Mouse (Mus musculus) bone marrow, adult 2 months (tissue): ENCODE measurements around the gene Mrpl58. TPM values are rescaled to one million over a fixed set of nuclear protein-coding genes. Genes with fewer than 3 reads are reported as not detected.

Experiments used
- H3K27ac ChIP-seq: fragments of 200-500 bp; 2 replicates; pipeline ENCODE4 v1.5.1; 2012; ENCODE audit warnings: low read depth, mild to moderate bottlenecking, control low read depth, inconsistent platforms, low read length; ENCODE audit not compliant: control insufficient read depth, poor library complexity, insufficient read depth
- H3K4me1 ChIP-seq: fragments of 200-500 bp; 2 replicates; pipeline ENCODE4 v1.6.1; 2011; ENCODE audit warnings: low read length; ENCODE audit not compliant: control insufficient read depth, insufficient read depth
- H3K4me3 ChIP-seq: fragments of 200-500 bp; replicated peaks from 2 replicates; pipeline ENCODE3; 2011; ENCODE audit warnings: mild to moderate bottlenecking, low read depth, low read length, control low read depth; ENCODE audit not compliant: control insufficient read depth
- CTCF ChIP-seq: fragments of 200-500 bp; IDR thresholded peaks from 2 replicates; pipeline ENCODE4 v1.5.1; 2011; ENCODE audit warnings: low read length, control low read depth; ENCODE audit not compliant: control insufficient read depth, insufficient read depth
- POLR2A ChIP-seq: fragments of 200-500 bp; IDR thresholded peaks from 2 replicates; pipeline ENCODE4 v1.6.1; 2011; ENCODE audit warnings: low read depth, mild to moderate bottlenecking, control low read depth, low read length, borderline replicate concordance; ENCODE audit not compliant: control insufficient read depth
- WGBS: fragments of 180-500 bp; shearing (Covaris S2); methylation state at CpG from one replicate; pipeline ENCODE4 v1.1.7; 2018; 5-methylcytosine and 5-hydroxymethylcytosine counted together
- polyA plus RNA-seq: library from polyadenylated mRNA; stranded (reverse); fragments of >200 nt; gene quantifications from 2 replicates; pipeline ENCODE4 v1.2.4, GENCODE M21; 2011; ENCODE audit warnings: low replicate concordance; ENCODE audit not compliant: missing spikeins, insufficient read depth, insufficient read length

Gene Mrpl58
- polyA plus RNA-seq, 1 experiment, result 51.9 TPM

DNA sequence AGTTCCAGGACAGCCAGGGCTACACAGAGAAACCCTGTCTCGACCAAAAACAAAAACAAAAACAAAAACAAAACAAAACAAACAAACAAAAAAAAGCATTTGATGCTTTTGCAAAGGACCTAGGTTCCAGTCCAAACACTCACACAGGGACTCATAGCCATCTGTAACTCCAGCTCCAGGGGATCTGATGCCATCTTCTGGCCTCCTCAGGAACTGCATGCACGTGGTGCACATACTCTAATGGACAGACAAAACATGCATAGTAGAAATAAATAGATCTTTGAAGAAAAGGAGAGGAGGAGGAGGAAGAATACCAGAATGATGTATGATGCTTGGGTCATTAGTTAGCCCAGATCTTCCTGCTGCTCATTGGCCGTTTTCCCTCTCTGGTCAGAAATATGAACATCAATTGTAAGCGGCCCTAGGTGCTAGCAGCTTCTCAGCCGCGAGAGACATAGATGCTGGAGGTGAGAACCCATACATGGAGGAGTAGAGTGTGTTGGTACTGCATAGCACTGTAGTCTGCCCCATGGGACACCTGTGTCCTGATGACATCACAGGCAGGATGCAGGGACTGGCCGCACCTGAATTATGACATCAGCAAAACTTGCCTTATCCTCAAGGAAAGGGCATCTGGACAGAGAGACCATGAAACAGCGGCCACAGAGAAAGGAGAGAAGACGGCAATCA lies 36.5 kb downstream of the Mrpl58 start, which contains the start of gene Trim80:
Trim80 (plus strand) TSS at position 640 of the 690 bp plus-strand sequence.
- H3K4me1 ChIP-seq, result no peaks in the 10 kb centered on the region
- 87% methylated on average over 9 of the region's 9 CpGs for WGBS
- H3K4me3 ChIP-seq, result no peak within 1 kb of the TSS
- H3K27ac ChIP-seq, result no peak within 1 kb of the TSS
- TF ChIP-seq POLR2A, result no peak
- peak; percentile 38; the same call in 1 of the 2 replicates for TF ChIP-seq CTCF

GRCm38 (mm10) chr11:115441417-115441816 lies 37.9 kb downstream of the Mrpl58 start:
- no peak for TF ChIP-seq POLR2A
- no peak for TF ChIP-seq CTCF
- no peak overlapping the region for H3K27ac ChIP-seq

GRCm38 (mm10) chr11:115446906-115447305 lies 43.4 kb downstream of the Mrpl58 start:
- TF ChIP-seq CTCF, result no peak
- no peak for TF ChIP-seq POLR2A
- H3K4me3 ChIP-seq, result no peak overlapping the region
- 77% methylated on average over 3 of the region's 3 CpGs for WGBS
- no peak overlapping the region for H3K27ac ChIP-seq
- H3K4me1 ChIP-seq, result no peaks in the 10 kb centered on the region

More at GRCm38 (mm10) chr11:115441417-115441816, 37.9 kb downstream of the Mrpl58 start:
- 72% methylated on average over 15 of the region's 15 CpGs for WGBS
- no peaks in the 10 kb centered on the region for H3K4me1 ChIP-seq
- H3K4me3 ChIP-seq, result no peak overlapping the region

DNA sequence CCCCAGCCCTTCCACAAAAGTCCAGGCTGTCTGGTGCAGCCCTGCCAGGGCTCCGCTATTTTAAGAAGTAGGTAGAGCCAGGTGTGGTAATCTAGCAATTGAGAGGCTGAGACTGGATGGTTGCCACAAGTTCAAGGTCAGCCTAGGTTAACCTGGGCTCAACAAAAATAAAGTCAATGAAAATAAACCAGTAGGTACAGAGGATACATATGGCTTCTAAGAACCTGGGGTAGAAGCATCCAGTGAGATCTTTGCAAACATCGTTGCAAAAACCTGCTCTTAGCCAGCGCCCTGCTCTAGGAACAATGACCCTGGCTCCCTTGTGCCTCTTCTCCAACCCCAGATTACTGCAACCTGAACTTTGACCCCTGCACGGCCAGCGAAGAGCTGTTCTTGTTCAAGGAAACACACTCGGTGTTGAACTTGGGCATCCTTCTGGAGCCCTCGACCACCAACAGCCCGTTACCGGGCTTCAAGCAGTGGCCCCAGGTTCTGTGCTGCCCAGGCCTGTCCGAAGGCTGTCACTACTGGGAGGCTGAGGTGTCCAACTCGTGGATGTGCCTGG lies 43.9 kb downstream of the Mrpl58 start:
- Histone ChIP-seq H3K4me3 (no peak overlapping the region), H3K27ac (no peak overlapping the region), H3K4me1 (no peaks in the 10 kb centered on the region)
- WGBS, result 86% methylated on average over 11 of the region's 11 CpGs
- TF ChIP-seq CTCF (no peak), POLR2A (no peak)

- Histone ChIP-seq H3K4me1 (no peaks in the 10 kb centered on the region), H3K27ac (no peak overlapping the region), H3K4me3 (no peak overlapping the region)
- TF ChIP-seq CTCF (no peak), POLR2A (no peak)
- 87% methylated on average over 16 of the region's 16 CpGs for WGBS
Observed at GRCm38 (mm10) chr11:115448075-115448474, 44.5 kb downstream of the Mrpl58 start.

- no peak overlapping the region for H3K27ac ChIP-seq
- WGBS, result 82% methylated on average over 7 of the region's 7 CpGs
- H3K4me3 ChIP-seq, result no peak overlapping the region
- TF ChIP-seq CTCF, result no peak
- no peak for TF ChIP-seq POLR2A
- H3K4me1 ChIP-seq, result no peaks in the 10 kb centered on the region
Observed at GRCm38 (mm10) chr11:115448998-115449397, 45.4 kb downstream of the Mrpl58 start.

DNA sequence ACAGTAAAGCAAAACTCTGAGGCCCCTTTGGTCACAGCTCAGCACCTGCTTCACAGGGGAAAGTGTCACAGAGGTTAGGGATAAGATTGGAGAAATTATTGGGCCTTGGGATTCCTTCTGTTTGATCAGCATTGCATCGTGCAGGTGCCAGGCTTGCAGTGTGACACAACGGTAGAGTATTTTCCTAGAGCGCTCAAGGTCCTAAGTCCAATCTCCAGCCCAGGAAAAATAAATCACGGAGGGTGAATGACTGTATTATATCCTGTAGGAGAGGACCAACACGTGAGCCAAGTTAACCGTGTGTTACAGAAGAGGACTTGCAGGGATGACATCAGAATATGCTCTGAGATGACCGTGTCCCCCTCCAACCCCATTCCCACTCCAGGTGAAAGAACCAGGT lies 46.6 kb downstream of the Mrpl58 start:
- Histone ChIP-seq H3K4me3 (no peak overlapping the region), H3K27ac (no peak overlapping the region), H3K4me1 (no peaks in the 10 kb centered on the region)
- TF ChIP-seq POLR2A (no peak), CTCF (no peak)
- WGBS, result 84% methylated on average over 7 of the region's 7 CpGs

DNA sequence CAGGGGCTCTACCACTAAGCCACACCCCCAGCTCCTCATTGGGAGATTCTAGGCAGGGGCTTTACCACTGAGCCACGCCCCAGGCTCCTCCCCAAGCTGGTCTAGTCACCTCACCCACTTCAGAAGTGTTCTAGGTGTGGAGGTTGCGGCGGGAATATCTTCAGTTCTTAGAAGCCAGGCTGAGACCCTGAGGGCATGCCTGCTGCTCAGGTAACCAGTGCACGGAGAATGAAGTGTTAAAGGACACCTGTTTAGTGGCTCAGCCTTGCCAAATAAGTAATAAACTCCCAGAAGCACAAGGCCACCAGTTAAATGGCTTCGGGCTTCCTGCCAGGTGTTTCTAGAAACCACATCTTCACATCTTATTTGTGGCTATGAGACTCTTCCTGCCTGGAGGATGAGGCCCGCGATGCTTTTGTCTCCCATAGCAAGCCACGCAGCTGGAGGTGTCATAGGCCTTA lies 48.3 kb downstream of the Mrpl58 start:
- H3K4me3 ChIP-seq, result no peak overlapping the region
- TF ChIP-seq CTCF, result no peak
- no peak for TF ChIP-seq POLR2A
- 30% methylated on average over 8 of the region's 8 CpGs for WGBS
- H3K4me1 ChIP-seq, result no peaks in the 10 kb centered on the region
- H3K27ac ChIP-seq, result no peak overlapping the region

GRCm38 (mm10) chr11:115452281-115452860 lies 48.8 kb downstream of the Mrpl58 start:
- no peak overlapping the region for H3K27ac ChIP-seq
- no peaks in the 10 kb centered on the region for H3K4me1 ChIP-seq
- no peak for TF ChIP-seq CTCF
- no peak for TF ChIP-seq POLR2A
- WGBS, result 14% methylated on average over 7 of the region's 7 CpGs
- no peak overlapping the region for H3K4me3 ChIP-seq
